Mouse (Mus musculus): Measurements from ENCODE around the gene Olfr976. TPM values are rescaled to one million over a fixed set of nuclear protein-coding genes. Genes with fewer than 3 reads are reported as not detected.

Olfr976 gene
- polyA plus RNA-seq, 1 experiment, result not detected

GRCm38 (mm10) chr9:39909939-39910338 lies 51.0 kb downstream of the Olfr976 start:
- no peaks in the 10 kb centered on the region for H3K36me3 ChIP-seq (ENCODE audit: control insufficient read depth, insufficient read depth, low read length)
- H3K4me3 ChIP-seq (ENCODE audit: control insufficient read depth, insufficient read depth, low read length), result no peak overlapping the region
- DNase-seq, result no peak
- H3K27me3 ChIP-seq (ENCODE audit: control insufficient read depth, insufficient read depth, low read length), result no peaks in the 10 kb centered on the region
- no peaks in the 10 kb centered on the region for H3K4me1 ChIP-seq (replicated peaks; ENCODE audit: control insufficient read depth, insufficient read depth, low read length)
- H3K27ac ChIP-seq (ENCODE audit: control insufficient read depth, insufficient read depth, low read length), result no peak overlapping the region
- no peak for TF ChIP-seq CTCF (IDR thresholded peaks at IDR 0.05; ENCODE audit: borderline replicate concordance, control insufficient read depth, extremely low read depth, insufficient read depth, low read length, poor library complexity)
- no peak for TF ChIP-seq POLR2A (IDR thresholded peaks at IDR 0.05; ENCODE audit: control insufficient read depth, extremely low read depth, insufficient read depth, low read length, poor library complexity)
- 53% methylated on average over 3 of the region's 3 CpGs for WGBS

DNA sequence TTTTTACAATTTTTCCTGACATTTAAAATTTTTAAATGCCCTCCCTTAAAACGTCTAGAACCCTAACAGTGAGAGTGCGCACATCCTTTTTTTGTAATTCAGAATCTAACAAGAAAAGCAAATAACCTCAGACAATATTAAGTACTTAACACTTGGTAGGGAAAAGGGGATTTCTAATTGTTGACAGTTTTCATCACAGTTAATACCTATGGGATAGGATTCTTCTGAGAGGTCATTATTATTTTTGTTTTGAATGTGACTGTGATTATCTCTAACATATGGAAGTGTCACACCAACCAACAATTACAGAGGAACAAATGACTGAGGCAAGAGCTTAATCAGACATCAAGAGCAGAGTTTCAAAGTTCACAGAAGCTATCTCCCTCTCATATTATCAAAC lies 53.9 kb downstream of the Olfr976 start, which contains the start of gene Olfr229:
Olfr229 (plus strand) TSS at position 301 of the 400 bp plus-strand sequence.
- H3K36me3 ChIP-seq (ENCODE audit: control insufficient read depth, insufficient read depth, low read length), result no peaks in the 10 kb centered on the region
- no peak for TF ChIP-seq CTCF (IDR thresholded peaks at IDR 0.05; ENCODE audit: borderline replicate concordance, control insufficient read depth, extremely low read depth, insufficient read depth, low read length, poor library complexity)
- TF ChIP-seq POLR2A (IDR thresholded peaks at IDR 0.05; ENCODE audit: control insufficient read depth, extremely low read depth, insufficient read depth, low read length, poor library complexity), result no peak
- H3K27me3 ChIP-seq (ENCODE audit: control insufficient read depth, insufficient read depth, low read length), result no peaks in the 10 kb centered on the region
- no peaks in the 10 kb centered on the region for H3K4me1 ChIP-seq (replicated peaks; ENCODE audit: control insufficient read depth, insufficient read depth, low read length)
- no peak within 1 kb of the TSS for H3K27ac ChIP-seq (ENCODE audit: control insufficient read depth, insufficient read depth, low read length)
- DNase-seq, result no peak
- 87% methylated on average over 2 of the region's 2 CpGs for WGBS
- no peak within 1 kb of the TSS for H3K4me3 ChIP-seq (ENCODE audit: control insufficient read depth, insufficient read depth, low read length)

GRCm38 (mm10) chr9:39905106-39905505 lies 55.8 kb downstream of the Olfr976 start:
- TF ChIP-seq CTCF (IDR thresholded peaks at IDR 0.05; ENCODE audit: borderline replicate concordance, control insufficient read depth, extremely low read depth, insufficient read depth, low read length, poor library complexity), result no peak
- no peak for TF ChIP-seq POLR2A (IDR thresholded peaks at IDR 0.05; ENCODE audit: control insufficient read depth, extremely low read depth, insufficient read depth, low read length, poor library complexity)
- WGBS, result 6% methylated on average over 6 of the region's 6 CpGs
- no peak for DNase-seq
- H3K4me3 ChIP-seq (ENCODE audit: control insufficient read depth, insufficient read depth, low read length), result no peak overlapping the region
- H3K36me3 ChIP-seq (ENCODE audit: control insufficient read depth, insufficient read depth, low read length), result no peaks in the 10 kb centered on the region
- H3K27me3 ChIP-seq (ENCODE audit: control insufficient read depth, insufficient read depth, low read length), result no peaks in the 10 kb centered on the region
- no peaks in the 10 kb centered on the region for H3K4me1 ChIP-seq (replicated peaks; ENCODE audit: control insufficient read depth, insufficient read depth, low read length)
- no peak overlapping the region for H3K27ac ChIP-seq (ENCODE audit: control insufficient read depth, insufficient read depth, low read length)

Other genes with a start within 250 kb of the Olfr976 start
- gene Olfr965, start 249.8 kb downstream of the Olfr976 start, polyA plus RNA-seq (2012; rRNA removed), result not detected in 2 replicates
- not detected in 2 replicates for gene Olfr150, start 230.2 kb downstream of the Olfr976 start, polyA plus RNA-seq (2012; rRNA removed)
- gene Olfr967, start 214.9 kb downstream of the Olfr976 start, polyA plus RNA-seq (2012; rRNA removed), result not detected in 2 replicates
- not detected in 2 replicates for gene Olfr968, start 177.9 kb downstream of the Olfr976 start, polyA plus RNA-seq (2012; rRNA removed)
- not detected in 2 replicates for gene Olfr969, start 170.2 kb downstream of the Olfr976 start, polyA plus RNA-seq (2012; rRNA removed)
- gene Olfr970, start 152.3 kb downstream of the Olfr976 start, polyA plus RNA-seq (2012; rRNA removed), result not detected in 2 replicates
- not detected in 2 replicates for gene Olfr971, start 124.3 kb downstream of the Olfr976 start, polyA plus RNA-seq (2012; rRNA removed)
- gene Olfr972, start 94.7 kb downstream of the Olfr976 start, polyA plus RNA-seq (2012; rRNA removed), result not detected in 2 replicates
- not detected in 2 replicates for gene Olfr229, start 53.8 kb downstream of the Olfr976 start, polyA plus RNA-seq (2012; rRNA removed)
- not detected in 2 replicates for gene Olfr974, start 23.6 kb downstream of the Olfr976 start, polyA plus RNA-seq (2012; rRNA removed)
- gene Olfr975, start 9.1 kb downstream of the Olfr976 start, polyA plus RNA-seq (2012; rRNA removed), result not detected in 2 replicates
- gene Olfr978, start 31.0 kb upstream of the Olfr976 start, polyA plus RNA-seq (2012; rRNA removed), result not detected in 2 replicates
- gene Olfr979, start 42.3 kb upstream of the Olfr976 start, polyA plus RNA-seq (2012; rRNA removed), result not detected in 2 replicates
- gene Olfr980, start 48.4 kb upstream of the Olfr976 start, polyA plus RNA-seq (2012; rRNA removed), result not detected in 2 replicates
- gene Olfr981, start 60.3 kb upstream of the Olfr976 start, polyA plus RNA-seq (2012; rRNA removed), result not detected in 2 replicates
- not detected in 2 replicates for gene Olfr982, start 112.7 kb upstream of the Olfr976 start, polyA plus RNA-seq (2012; rRNA removed)
- not detected in 2 replicates for gene Olfr983, start 132.5 kb upstream of the Olfr976 start, polyA plus RNA-seq (2012; rRNA removed)
- gene Olfr984, start 153.1 kb upstream of the Olfr976 start, polyA plus RNA-seq (2012; rRNA removed), result not detected in 2 replicates
- not detected in 2 replicates for gene Olfr985, start 169.1 kb upstream of the Olfr976 start, polyA plus RNA-seq (2012; rRNA removed)
- gene Tmem225, start 187.0 kb upstream of the Olfr976 start, polyA plus RNA-seq (2012; rRNA removed), result not detected in 2 replicates
- gene Olfr986, start 219.8 kb upstream of the Olfr976 start, polyA plus RNA-seq (2012; rRNA removed), result not detected in 2 replicates
- gene Zfp202, start 231.2 kb upstream of the Olfr976 start, polyA plus RNA-seq (2012; rRNA removed), result 0.74 and 0.80 TPM in 2 replicates